Mouse (Mus musculus): ENCODE measurements at regions not wholly inside any gene's neighbourhood (a gene's known extent, or its start where the extent isn't known, plus 50 kb on each side); places are given as distances from the start of the nearest gene placed in this dataset.
A peak's percentile ranks its signal among the peaks of the same experiment; 100 is the strongest.
"Not testable (repeated sequence)": the region's sequence is repeated elsewhere in the genome, so short reads cannot be mapped to it uniquely, and the experiment has no call there.

DNA sequence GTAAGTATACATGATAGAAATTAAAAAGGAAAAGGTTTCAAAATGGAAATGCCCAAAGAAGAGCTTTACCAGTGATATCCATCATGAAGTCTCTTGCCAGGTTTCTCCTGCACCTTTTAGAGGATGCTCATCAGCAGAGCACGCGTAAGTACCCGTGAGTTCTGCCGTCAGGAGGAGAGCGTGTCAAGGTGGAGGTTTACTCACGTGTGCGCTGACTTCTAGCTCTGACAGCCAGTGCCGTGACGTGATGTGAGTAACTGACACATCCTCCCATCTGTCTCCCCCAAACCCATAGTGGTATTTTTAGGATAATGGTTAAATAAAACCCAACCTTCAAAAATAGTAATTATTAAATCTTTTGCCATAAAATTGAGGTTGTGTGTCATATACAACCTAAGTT, 55.3 kb downstream of the Adra2a start:
- DNase-seq (ENCODE audit: low read depth, low spot score): no peak

DNA sequence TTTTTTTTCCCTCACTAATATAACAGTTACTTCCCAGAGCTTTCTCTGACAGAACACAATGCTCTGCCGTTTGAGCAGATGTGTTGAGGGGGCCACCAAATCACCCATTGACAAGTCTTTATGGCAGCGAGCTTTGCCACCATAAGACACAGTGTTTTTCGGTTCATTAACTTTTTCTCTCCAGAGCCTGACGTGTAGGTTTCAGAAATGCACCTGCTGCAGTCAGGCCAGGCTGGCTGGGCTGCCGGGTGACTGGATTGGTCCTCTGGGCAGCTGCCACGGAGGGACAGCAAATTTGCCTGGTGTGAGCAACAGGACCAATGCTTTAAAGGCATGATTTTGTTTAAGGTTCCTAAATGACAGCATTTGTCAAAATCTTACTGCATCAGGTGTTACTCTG, 55.8 kb downstream of the Adra2a start:
- DNase-seq (ENCODE audit: low read depth, low spot score): no peak

GRCm38 (mm10) chr19:54106571-54106970, 62.6 kb downstream of the Adra2a start:
- DNase-seq (ENCODE audit: low read depth, low spot score): no peak

GRCm38 (mm10) chr19:54107103-54107821, 63.3 kb downstream of the Adra2a start:
- peak; percentile 93 for DNase-seq (ENCODE audit: low read depth, low spot score)

GRCm38 (mm10) chr19:54110080-54110479, 66.1 kb downstream of the Adra2a start:
- no peak for DNase-seq (ENCODE audit: low read depth, low spot score)

DNA sequence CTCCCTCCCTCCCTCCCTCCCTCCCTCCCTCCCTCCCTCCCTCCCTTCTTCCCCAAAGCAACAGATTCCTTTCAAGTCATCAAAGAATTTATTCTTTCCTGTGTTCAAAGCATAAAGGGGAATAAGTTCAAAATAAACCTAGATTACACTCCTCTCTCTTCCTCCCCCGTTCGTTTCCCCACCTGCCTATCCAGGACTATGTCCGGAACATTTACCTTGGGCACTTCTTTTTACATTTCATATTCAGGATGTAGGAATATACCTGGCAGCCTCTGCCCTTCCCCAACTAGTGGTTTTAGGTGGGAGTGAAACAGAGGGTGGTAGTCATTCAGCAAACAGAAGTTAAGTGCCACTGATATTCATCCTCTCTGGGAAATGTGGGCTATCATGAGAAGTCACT, 68.7 kb downstream of the Adra2a start:
- DNase-seq (ENCODE audit: low read depth, low spot score): no peak

DNA sequence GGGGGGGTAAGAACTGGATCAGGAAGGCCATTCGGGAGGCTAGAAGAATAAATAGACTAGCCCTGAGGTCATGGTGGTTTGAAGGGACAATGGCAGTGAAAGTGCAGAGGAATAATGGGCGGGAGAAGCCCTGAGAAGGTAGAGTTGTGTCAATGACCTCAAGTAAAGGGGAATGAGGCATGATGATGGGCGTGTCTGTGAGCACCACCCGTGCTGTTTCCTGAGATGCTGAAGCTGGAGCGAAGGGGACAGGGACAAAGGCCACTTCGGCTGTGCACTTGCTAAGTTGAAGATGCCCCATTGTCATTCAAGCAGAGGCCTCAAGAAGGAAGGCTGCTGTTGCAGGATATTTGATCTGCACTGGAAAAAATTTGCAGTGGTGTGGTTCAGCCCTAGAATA, 69.5 kb downstream of the Adra2a start:
- peak; percentile 65 for DNase-seq (ENCODE audit: low read depth, low spot score)

DNA sequence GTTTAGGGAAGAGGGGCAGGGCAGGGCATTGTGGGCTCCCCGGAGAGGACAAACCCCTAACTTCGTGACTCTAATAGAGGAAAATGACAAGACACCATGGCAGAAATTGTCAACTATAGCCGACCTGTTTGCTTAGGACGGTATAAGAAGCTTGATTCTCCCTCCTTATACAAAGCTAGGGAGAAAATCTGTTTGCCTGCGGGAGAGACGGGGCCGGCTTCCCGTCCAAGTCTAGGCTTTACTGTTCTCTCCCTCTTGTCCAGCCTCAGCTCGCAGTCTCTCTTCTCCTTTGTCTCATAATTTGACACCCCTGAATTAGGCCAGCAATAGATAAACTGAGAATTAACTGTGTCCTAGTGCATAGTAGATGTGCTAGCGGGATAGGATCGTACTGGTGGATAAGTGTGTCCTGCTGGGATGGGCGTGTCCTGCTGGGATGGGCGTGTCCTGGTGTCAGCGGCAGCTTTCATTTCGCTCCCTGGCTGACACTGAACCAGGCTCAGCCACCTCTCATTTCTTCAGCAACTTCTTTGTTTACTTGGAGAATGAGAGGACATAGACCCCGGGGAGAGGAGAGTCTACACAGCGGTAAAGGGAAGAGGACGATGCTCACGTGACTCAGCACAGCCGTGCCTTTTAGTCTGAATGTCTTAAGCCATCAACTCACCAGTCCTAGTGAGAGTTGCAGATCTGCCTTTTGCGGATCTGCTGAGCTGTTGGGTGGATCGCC, 70.8 kb downstream of the Adra2a start:
- peak; percentile 85 for DNase-seq (ENCODE audit: low read depth, low spot score)

DNA sequence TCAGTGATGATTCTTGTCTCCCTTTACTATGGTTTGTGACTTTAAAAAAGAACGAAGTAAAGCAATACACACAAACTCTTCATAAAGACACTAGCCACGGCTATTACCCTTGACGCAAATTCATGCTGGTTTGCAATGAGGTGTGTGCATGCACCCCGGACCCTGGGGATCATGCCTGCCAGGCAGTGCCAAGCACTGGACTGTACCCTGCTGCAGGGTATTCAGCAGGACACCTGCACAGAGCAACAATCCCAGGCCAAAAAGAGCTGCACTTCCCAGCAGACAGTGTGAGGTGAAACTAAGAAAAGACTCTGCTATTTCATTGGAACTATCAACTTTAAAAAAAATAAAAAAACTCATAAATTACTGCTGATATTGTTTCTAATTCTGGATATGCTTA, 71.4 kb downstream of the Adra2a start:
- no peak for DNase-seq (ENCODE audit: low read depth, low spot score)

GRCm38 (mm10) chr19:54116829-54117228, 72.9 kb downstream of the Adra2a start:
- DNase-seq (ENCODE audit: low read depth, low spot score): no peak

- DNase-seq (ENCODE audit: low read depth, low spot score): no peak
Measured at GRCm38 (mm10) chr19:54117676-54118075, 73.7 kb downstream of the Adra2a start.

DNA sequence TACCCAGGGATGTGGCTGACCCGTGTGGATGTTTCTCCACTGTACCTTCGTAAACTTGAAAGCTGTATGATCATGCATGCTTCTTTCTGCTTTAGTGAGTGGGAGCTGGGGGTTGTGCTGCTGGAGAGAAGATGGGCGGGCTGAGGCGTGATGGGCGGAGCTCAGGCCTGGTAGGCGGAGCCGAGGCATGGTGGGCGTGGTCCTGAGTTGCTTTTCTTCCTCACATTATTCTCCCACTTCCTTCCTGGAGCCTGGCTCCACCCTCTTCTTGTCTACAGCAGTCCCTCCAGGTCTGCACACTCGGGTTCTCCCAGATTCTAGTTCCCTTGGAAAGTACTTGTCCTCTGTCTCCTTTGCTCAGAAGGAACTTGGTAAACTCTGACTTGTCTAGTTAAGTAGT, 79.6 kb downstream of the Adra2a start:
- peak; percentile 91 for DNase-seq (ENCODE audit: low read depth, low spot score)

- not testable (repeated sequence) for DNase-seq (ENCODE audit: low read depth, low spot score)
Measured at GRCm38 (mm10) chr19:54151766-54152165, 107.8 kb downstream of the Adra2a start.

- DNase-seq (ENCODE audit: low read depth, low spot score): no peak
Measured at GRCm38 (mm10) chr19:54154400-54154799, 110.4 kb downstream of the Adra2a start.

DNA sequence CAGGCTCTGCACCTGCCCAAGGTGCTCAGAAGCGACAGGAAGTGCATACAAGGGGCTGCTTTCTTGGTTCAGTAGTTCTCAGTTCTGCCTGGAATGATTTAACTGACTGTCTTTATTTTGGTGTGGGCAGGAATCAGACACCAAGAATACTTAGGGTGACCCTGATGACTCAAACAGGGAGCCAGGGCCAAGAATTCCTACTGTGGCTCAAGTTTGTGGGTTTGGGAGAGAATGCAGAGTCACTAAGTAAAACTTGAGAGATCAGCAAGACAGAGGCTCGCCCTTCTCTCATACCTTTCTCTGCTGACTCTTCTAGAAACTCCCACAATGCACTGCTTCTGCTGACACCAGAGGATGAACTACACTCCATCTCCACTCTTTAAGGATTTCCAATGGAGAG, 126.4 kb downstream of the Adra2a start:
- no peak for DNase-seq (ENCODE audit: low read depth, low spot score)

DNA sequence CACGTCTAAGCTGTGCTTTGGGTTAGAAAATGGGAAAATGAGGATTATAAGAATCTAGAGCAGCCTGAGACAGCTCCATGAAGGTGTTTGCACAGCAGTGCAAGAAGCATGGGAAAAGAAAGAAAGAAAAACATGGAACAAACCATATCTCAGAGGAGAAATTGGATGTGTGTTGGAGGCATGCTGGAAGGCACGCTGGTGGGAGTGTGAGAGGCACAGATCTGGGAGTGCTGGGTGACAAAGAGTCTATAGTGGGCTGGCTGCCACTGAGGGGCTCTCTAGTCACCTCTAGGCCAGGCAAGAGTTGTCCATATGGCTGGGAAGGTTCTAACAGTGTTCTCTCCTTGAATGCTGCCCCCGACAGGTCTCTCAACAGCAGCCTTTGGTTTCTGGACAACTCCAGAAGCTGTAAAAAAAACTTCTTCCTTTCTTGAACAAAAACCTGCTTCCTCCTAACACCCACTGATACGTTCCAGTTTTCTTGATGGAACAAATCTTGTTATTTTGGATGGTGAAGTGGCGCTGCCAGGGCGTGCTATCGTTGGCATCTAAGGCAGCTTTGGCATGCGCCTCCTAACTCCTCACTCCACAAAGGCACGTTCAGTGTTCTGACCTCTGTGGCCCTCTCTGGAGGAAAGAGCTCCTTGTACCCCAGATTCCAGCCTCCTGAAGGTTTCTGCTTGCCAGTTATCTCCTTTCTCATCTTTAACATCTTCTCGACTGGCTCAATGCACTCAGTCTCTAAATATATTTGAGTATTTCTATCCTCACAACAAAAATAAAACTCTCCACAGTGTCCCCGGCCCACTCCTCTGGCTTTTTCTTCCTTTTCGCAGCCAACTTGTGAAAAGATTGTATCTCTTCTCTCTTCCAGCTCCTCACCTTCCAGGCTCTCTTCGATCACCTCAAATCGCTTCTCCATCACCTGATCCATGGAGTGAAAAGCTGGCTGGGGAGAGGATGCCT, 130.4 kb downstream of the Adra2a start:
- DNase-seq (ENCODE audit: low read depth, low spot score): no peak

DNA sequence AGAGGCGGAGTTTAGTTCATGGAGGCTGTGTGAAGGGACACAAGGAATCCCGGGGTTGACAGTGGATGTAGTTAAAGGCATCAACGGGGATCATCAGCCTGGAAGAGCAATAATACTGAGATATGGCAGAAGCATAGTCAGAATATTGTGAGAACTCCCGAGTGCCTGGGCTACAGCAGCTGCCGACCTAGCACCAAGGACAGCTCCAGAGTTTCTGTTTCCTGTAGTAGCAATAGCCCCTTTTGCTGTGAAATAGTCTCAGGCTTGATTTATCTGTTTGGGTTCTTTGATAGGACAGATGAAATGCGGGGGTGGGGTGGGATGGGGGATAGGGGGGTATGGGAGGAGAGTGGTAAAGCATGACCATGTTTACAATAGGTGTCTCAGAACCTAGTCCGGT, 131.8 kb downstream of the Adra2a start:
- DNase-seq (ENCODE audit: low read depth, low spot score): peak; percentile 56

DNA sequence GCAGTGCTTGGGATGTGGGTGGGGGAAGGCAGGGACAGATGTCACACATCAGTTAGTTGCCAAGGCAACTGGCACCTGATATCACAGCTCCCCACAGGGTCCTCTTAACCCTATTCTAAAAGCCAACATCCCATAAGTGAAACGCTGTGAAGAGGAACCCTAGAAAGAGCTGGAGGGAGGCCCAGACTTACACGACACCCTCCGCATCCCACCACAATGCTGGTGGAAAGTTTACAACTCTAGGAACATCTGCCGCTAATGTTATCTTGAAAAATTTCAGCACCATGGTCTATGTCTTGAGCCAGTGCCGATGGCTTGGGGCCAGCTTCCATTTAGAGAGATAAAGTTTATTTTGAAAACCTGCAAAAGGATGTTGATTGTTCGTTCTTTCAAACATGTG, 133.5 kb downstream of the Adra2a start:
- no peak for DNase-seq (ENCODE audit: low read depth, low spot score)

DNA sequence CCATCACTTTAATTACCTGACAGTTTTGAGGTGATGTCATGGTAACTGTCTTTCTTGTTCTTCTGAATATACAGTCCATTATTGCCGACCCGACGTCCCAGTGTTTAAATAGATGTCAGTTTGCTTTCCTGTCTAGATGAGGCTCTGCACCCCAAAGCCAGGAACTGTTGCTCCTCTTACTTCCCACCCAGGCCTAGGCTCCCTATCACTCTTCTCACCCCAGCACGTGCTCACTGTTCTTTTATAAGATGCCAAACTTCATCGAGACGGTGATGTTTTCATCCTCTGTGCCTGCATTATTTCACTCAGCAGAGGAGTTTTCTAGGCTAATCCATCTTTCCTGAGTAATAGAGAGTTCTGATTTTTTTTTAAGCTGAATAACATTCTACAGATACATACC, 156.5 kb downstream of the Adra2a start:
- DNase-seq (ENCODE audit: low read depth, low spot score): no peak

DNA sequence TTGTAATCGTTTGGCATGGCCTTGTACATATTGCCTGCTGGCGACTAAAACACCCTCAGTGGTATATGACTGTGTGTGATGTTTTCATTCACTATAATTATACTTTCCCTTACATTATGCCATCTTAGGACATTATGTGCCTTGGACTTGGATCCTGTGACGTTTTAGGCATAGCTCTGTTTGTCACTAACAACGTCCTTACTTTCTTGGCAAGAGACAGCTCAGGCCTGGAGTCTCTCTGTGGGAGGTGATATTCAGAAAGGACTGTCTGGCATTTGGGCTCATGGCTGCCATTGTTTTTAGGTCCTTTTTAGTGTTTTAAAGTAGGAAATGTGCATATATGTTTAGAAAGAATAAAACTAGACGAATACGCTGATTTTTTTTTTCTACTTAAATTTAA, 158.5 kb downstream of the Adra2a start:
- no peak for DNase-seq (ENCODE audit: low read depth, low spot score)

DNA sequence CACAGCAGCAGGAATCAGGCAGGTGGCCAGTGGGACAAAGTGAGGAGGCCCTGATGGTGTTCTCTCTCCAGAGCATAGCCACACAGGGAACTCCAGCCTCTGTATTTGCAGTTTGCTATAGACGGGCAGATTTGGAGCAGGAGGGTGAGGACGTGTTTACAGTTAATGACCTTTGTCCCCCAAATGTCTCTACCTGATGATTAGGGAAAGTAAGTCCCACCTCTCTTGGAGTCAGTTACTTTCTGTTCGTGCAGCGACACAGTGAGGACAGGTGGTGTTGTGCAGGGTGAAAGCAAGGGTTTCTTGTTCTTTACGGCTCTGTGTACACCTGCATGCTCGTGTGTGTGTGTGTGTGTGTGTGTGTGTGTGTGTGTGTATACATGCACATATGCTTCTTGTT, 162.9 kb downstream of the Adra2a start:
- no peak for DNase-seq (ENCODE audit: low read depth, low spot score)

DNA sequence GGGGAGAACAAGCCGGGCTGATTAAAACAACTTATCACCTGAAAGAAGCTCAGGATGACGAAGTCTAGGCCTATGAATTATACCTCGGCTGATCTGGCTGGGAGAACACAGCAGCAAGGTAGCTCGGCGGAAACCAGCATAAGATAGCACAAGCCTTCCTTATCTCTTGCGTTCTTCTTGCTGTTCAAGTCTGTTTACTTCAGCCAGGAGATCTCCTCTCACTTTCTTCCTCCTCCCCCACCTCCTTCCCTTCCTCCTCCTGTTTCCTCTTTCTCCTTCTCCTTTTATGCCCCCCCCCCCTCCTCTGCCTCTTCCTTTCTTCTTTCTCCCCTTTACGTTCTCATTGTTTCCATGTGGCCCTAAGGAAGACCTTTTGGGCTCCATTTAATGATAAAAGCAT, 168.2 kb downstream of the Adra2a start:
- no peak for DNase-seq (ENCODE audit: low read depth, low spot score)

All from ZHBTc4 (cell line).